Mouse (Mus musculus) midbrain, embryonic 15.5 days (tissue): ENCODE data around the gene Uggt2. TPM values are rescaled to one million over a fixed set of nuclear protein-coding genes. Genes with fewer than 3 reads are reported as not detected.
"Not testable (repeated sequence)": the region's sequence is repeated elsewhere in the genome, so short reads cannot be mapped to it uniquely, and the experiment has no call there.

ENCODE experiments used
- ATAC-seq: fragments of 200-750 bp; cut with Nextera tagmentation; replicated peaks from 2 replicates; pipeline ENCODE4 v1.8.0; 2017; ENCODE audit warnings: moderate TSS enrichment
- H3K27ac ChIP-seq: fragments of 300-500 bp; sonication (generic); 2 replicates; pipeline ENCODE4 v1.5.1; 2015; ENCODE audit warnings: mild to moderate bottlenecking, inconsistent platforms
- H3K27me3 ChIP-seq: fragments of 300-500 bp; sonication (generic); replicated peaks from 2 replicates; pipeline ENCODE4 v1.6.1; 2015; ENCODE audit warnings: inconsistent platforms
- H3K36me3 ChIP-seq: fragments of 300-500 bp; sonication (generic); replicated peaks from 2 replicates; pipeline ENCODE4 v1.6.1; 2015; ENCODE audit warnings: inconsistent platforms
- H3K4me1 ChIP-seq: fragments of 300-500 bp; sonication (generic); 2 replicates; pipeline ENCODE4 v1.6.1; 2015; ENCODE audit warnings: inconsistent platforms
- H3K4me2 ChIP-seq: fragments of 300-500 bp; sonication (generic); 2 replicates; pipeline ENCODE4 v1.6.1; 2015; ENCODE audit warnings: inconsistent platforms, mild to moderate bottlenecking, moderate library complexity
- H3K4me3 ChIP-seq: fragments of 300-500 bp; sonication (generic); 2 replicates; pipeline ENCODE4 v1.5.1; 2015; ENCODE audit warnings: mild to moderate bottlenecking, inconsistent platforms
- H3K9ac ChIP-seq: fragments of 300-500 bp; sonication (generic); 2 replicates; pipeline ENCODE4 v1.6.1; 2015; ENCODE audit warnings: mild to moderate bottlenecking, inconsistent platforms
- H3K9me3 ChIP-seq: fragments of 300-500 bp; sonication (generic); 2 replicates; pipeline ENCODE4 v1.6.1; 2016; ENCODE audit warnings: inconsistent platforms
- WGBS: fragments of 180-500 bp; shearing (Covaris S2); methylation state at CpG from one replicate; pipeline ENCODE4 v1.1.7; 2015; ENCODE audit warnings: mixed read lengths; 5-methylcytosine and 5-hydroxymethylcytosine counted together
- polyA plus RNA-seq: library from polyadenylated mRNA; unstranded; fragments of >200 nt; fragmentation: Nextera tagmentation; extraction: Ambion mirVana; gene quantifications from 2 replicates; pipeline ENCODE4 v1.2.1, GENCODE M21; 2015

Uggt2 gene
- polyA plus RNA-seq, 1 experiment from 2014 or later = 22.8 TPM

- ATAC-seq = peak; percentile 77
- Histone ChIP-seq H3K4me3 (no peak overlapping the region), H3K4me2 (peak overlapping the region; percentile 2; the same call in 1 of the 2 replicates), H3K27ac (no peak overlapping the region), H3K4me1 (no peaks in the 10 kb centered on the region), H3K9me3 (no peaks in the 10 kb centered on the region), H3K27me3 (no peaks in the 10 kb centered on the region), H3K9ac (no peak overlapping the region), H3K36me3 (peaks cover 6% of the 10 kb centered on the region; the same call in 1 of the 2 replicates)
- 53% methylated on average over 13 of the region's 13 CpGs for WGBS
Observed at GRCm38 (mm10) chr14:118987523-118988496, 111.4 kb downstream of the Uggt2 start.

GRCm38 (mm10) chr14:118986653-118987522 is 112.3 kb downstream of the Uggt2 start:
- H3K36me3 ChIP-seq = no peaks in the 10 kb centered on the region; the same call in 1 of the 2 replicates
- WGBS = 38% methylated on average over 16 of the region's 16 CpGs
- no peak overlapping the region for H3K9ac ChIP-seq
- no peak overlapping the region for H3K4me2 ChIP-seq
- H3K9me3 ChIP-seq = no peaks in the 10 kb centered on the region
- H3K27me3 ChIP-seq = no peaks in the 10 kb centered on the region
- no peak overlapping the region for H3K4me3 ChIP-seq
- ATAC-seq = peak; percentile 55; the same call in 1 of the 2 replicates
- no peak overlapping the region for H3K27ac ChIP-seq
- no peaks in the 10 kb centered on the region for H3K4me1 ChIP-seq

- H3K4me3 ChIP-seq = no peak overlapping the region
- no peak overlapping the region for H3K27ac ChIP-seq
- H3K27me3 ChIP-seq = no peaks in the 10 kb centered on the region
- no peak overlapping the region for H3K4me2 ChIP-seq
- no peak for ATAC-seq
- H3K9me3 ChIP-seq = no peaks in the 10 kb centered on the region
- no peak overlapping the region for H3K9ac ChIP-seq
- no peaks in the 10 kb centered on the region for H3K4me1 ChIP-seq
- 87% methylated on average over 4 of the region's 4 CpGs for WGBS
- peaks cover 3% of the 10 kb centered on the region; the same call in 1 of the 2 replicates for H3K36me3 ChIP-seq
Observed at GRCm38 (mm10) chr14:118984161-118984560, 115.1 kb downstream of the Uggt2 start.

GRCm38 (mm10) chr14:118983396-118983795 is 115.8 kb downstream of the Uggt2 start:
- no peak overlapping the region for H3K9ac ChIP-seq
- H3K27me3 ChIP-seq = no peaks in the 10 kb centered on the region
- no peak for ATAC-seq
- H3K9me3 ChIP-seq = no peaks in the 10 kb centered on the region
- no peak overlapping the region for H3K4me2 ChIP-seq
- no peak overlapping the region for H3K27ac ChIP-seq
- no peak overlapping the region for H3K4me3 ChIP-seq
- H3K4me1 ChIP-seq = no peaks in the 10 kb centered on the region
- H3K36me3 ChIP-seq = peaks cover 9% of the 10 kb centered on the region

GRCm38 (mm10) chr14:118982429-118983045 is 116.7 kb downstream of the Uggt2 start:
- not testable (repeated sequence) for H3K4me2 ChIP-seq, H3K4me1 ChIP-seq, H3K9ac ChIP-seq, ATAC-seq, H3K27me3 ChIP-seq, H3K4me3 ChIP-seq, H3K27ac ChIP-seq, H3K9me3 ChIP-seq
- peaks cover 10% of the 10 kb centered on the region for H3K36me3 ChIP-seq
- WGBS = 66% methylated on average over 8 of the region's 11 CpGs

GRCm38 (mm10) chr14:118981711-118982428 is 117.4 kb downstream of the Uggt2 start:
- not testable (repeated sequence) for H3K9ac ChIP-seq, H3K4me1 ChIP-seq, H3K4me2 ChIP-seq, H3K9me3 ChIP-seq, ATAC-seq, H3K4me3 ChIP-seq, H3K27ac ChIP-seq, H3K27me3 ChIP-seq
- H3K36me3 ChIP-seq = peaks cover 10% of the 10 kb centered on the region
- 80% methylated on average over 6 of the region's 6 CpGs for WGBS

- no peak for ATAC-seq
- H3K27me3 ChIP-seq = no peaks in the 10 kb centered on the region
- H3K9ac ChIP-seq = no peak overlapping the region
- no peak overlapping the region for H3K4me3 ChIP-seq
- H3K36me3 ChIP-seq = peaks cover 10% of the 10 kb centered on the region
- no peaks in the 10 kb centered on the region for H3K9me3 ChIP-seq
- H3K4me1 ChIP-seq = no peaks in the 10 kb centered on the region
- no peak overlapping the region for H3K27ac ChIP-seq
- WGBS = 87% methylated on average over 8 of the region's 8 CpGs
- H3K4me2 ChIP-seq = no peak overlapping the region
Observed at GRCm38 (mm10) chr14:118980890-118981289, 118.3 kb downstream of the Uggt2 start.

GRCm38 (mm10) chr14:118980358-118980757 is 118.9 kb downstream of the Uggt2 start:
- H3K4me1 ChIP-seq = no peaks in the 10 kb centered on the region
- ATAC-seq = no peak
- no peaks in the 10 kb centered on the region for H3K9me3 ChIP-seq
- no peak overlapping the region for H3K4me3 ChIP-seq
- H3K27me3 ChIP-seq = no peaks in the 10 kb centered on the region
- H3K36me3 ChIP-seq = peaks cover 10% of the 10 kb centered on the region
- H3K27ac ChIP-seq = no peak overlapping the region
- no peak overlapping the region for H3K4me2 ChIP-seq
- 70% methylated on average over 5 of the region's 5 CpGs for WGBS
- no peak overlapping the region for H3K9ac ChIP-seq

GRCm38 (mm10) chr14:118979571-118980325 is 119.5 kb downstream of the Uggt2 start:
- no peaks in the 10 kb centered on the region for H3K9me3 ChIP-seq
- H3K36me3 ChIP-seq = peaks cover 10% of the 10 kb centered on the region
- WGBS = 70% methylated on average over 7 of the region's 7 CpGs

GRCm38 (mm10) chr14:118977136-118977816 is 122.0 kb downstream of the Uggt2 start:
- no peaks in the 10 kb centered on the region for H3K9me3 ChIP-seq
- no peak overlapping the region for H3K4me3 ChIP-seq
- no peak overlapping the region for H3K27ac ChIP-seq
- WGBS = 76% methylated on average over 8 of the region's 8 CpGs
- H3K36me3 ChIP-seq = peaks cover 10% of the 10 kb centered on the region
- H3K4me1 ChIP-seq = no peaks in the 10 kb centered on the region
- H3K27me3 ChIP-seq = no peaks in the 10 kb centered on the region
- no peak overlapping the region for H3K4me2 ChIP-seq
- ATAC-seq = no peak
- no peak overlapping the region for H3K9ac ChIP-seq

More at GRCm38 (mm10) chr14:118979571-118980325, 119.5 kb downstream of the Uggt2 start:
- Histone ChIP-seq H3K4me2 (no peak overlapping the region), H3K27ac (no peak overlapping the region), H3K27me3 (no peaks in the 10 kb centered on the region), H3K4me1 (no peaks in the 10 kb centered on the region), H3K9ac (no peak overlapping the region), H3K4me3 (no peak overlapping the region)
- ATAC-seq = no peak
